9 mouse cellular contexts compared by ENCODE assay signal in the genomic region with DNA sequence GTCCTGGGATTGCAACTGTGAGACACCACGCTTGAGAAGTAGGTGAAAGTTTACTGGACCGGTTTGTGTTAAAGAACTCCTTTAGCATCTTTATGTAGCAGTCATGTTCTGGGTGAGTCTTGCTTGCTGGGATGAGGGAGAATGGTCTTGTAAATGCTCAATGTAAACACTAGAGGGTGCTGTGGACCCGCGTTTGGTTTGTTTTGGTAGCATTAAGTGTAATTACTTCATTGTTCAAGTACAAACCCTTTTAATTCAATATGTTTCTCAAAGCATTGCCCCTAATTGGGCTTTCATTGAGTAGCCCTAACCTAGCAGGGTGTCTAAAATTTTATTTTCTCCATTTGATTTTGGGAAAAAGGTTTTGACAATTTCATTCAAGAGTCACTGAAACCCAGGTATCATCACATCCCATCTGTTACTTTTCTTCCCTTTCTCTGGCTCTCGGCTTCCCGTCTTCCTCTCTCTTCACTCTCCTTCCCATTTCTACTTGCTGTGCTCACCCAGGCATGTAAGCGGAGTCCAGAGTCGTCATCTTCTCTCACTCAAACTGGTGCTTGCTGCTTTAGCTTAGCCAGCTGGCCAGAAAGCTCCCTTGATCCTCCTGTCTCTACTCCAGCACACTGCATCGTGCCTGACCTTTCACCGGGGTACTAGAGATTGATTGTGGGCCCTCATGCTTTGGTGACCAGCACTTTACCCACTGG. TPM values are rescaled to one million over a fixed set of nuclear protein-coding genes. Genes with fewer than 3 reads are reported as not detected.
A peak's percentile ranks its signal among the peaks of the same experiment; 100 is the strongest.
DNase-seq lines count a peak whose midpoint lies in the region; ATAC-seq and TF ChIP-seq lines count a peak whose summit lies in the region.
"Had no signal": no experiment of that assay in that cellular context is flagged by ENCODE, and none has a peak within 500 bp of the region (broad histone marks: within the 10 kb centered on the region; RNA-seq: fewer than 3 reads in every experiment).

No protein-coding gene starts in this region.

- no peaks in the 10 kb centered on the region; the same call in 1 of the 2 replicates for H3K4me1 ChIP-seq in kidney, adult 2 months (ENCODE audit: control insufficient read depth, insufficient read depth, low read length)
- H3K4me1 ChIP-seq in kidney, embryonic 14.5 days (ENCODE audit: control insufficient read depth, insufficient read depth, low read length): peaks cover 9% of the 10 kb centered on the region; the same call in 1 of the 2 replicates
- H3K4me1 ChIP-seq in CH12.LX (ENCODE audit: control insufficient read depth in 1 of 2, insufficient read depth in 2 of 2): peaks cover 0 to 5% of the 10 kb centered on the region in 2 experiments; a peak in 1 of 4 replicates
- no peaks in the 10 kb centered on the region for H3K4me1 ChIP-seq in forebrain, embryonic 15.5 days

- H3K79me2 ChIP-seq in CH12.LX (replicated peaks; ENCODE audit: control insufficient read depth, extremely low read depth, insufficient read depth, poor library complexity, severe bottlenecking): no peaks in the 10 kb centered on the region

- in situ Hi-C loops in CH12.LX (cut with MboI; ENCODE audit: low pct_ligation_motif_present, low pct_unique_long_range_greater_than_20kb, low sequenced_read_pairs): loop anchor here (10.0 to 25.0 kb wide), 4 partner anchors 731 to 1264 kb away; partner anchors contain the start of gene Nfil3

- no peak for TF ChIP-seq POLR2A in kidney, adult 2 months (IDR thresholded peaks at IDR 0.05; ENCODE audit: low read depth, low read length)
- TF ChIP-seq POLR2A in CH12.LX (IDR thresholded peaks at IDR 0.05; ENCODE audit: low read depth, low read length): no peak

- H3K4me2 ChIP-seq in kidney, embryonic 14.5 days (replicated peaks; ENCODE audit: low read depth, low read length): no peak overlapping the region
- H3K4me2 ChIP-seq in CH12.LX (ENCODE audit: insufficient read depth, low read depth, poor library complexity, severe bottlenecking): no peak overlapping the region
- no peak overlapping the region for H3K4me2 ChIP-seq in forebrain, embryonic 15.5 days (replicated peaks)
- H3K4me2 ChIP-seq: liver, embryonic 13.5 days had no signal

- H3K9me3 ChIP-seq in kidney, embryonic 14.5 days (ENCODE audit: control insufficient read depth, low read length): no peaks in the 10 kb centered on the region
- peaks cover 3% of the 10 kb centered on the region for H3K9me3 ChIP-seq in CH12.LX (replicated peaks; ENCODE audit: low read length)
- no peaks in the 10 kb centered on the region for H3K9me3 ChIP-seq in forebrain, embryonic 15.5 days
- H3K9me3 ChIP-seq: liver, embryonic 13.5 days had no signal

- peak; percentile 48 for TF ChIP-seq CTCF in kidney, adult 2 months (conservative IDR thresholded peaks at IDR 0.05; ENCODE audit: insufficient read depth, insufficient read length, low read depth, low read length)
- TF ChIP-seq CTCF in CH12.LX (conservative IDR thresholded peaks at IDR 0.05 in 1 of 2, IDR thresholded peaks at IDR 0.05 in 1 of 2; ENCODE audit: low read depth in 2 of 2, low read length in 2 of 2): peak; percentile 72 to 81

- no peaks in the 10 kb centered on the region for H3K27me3 ChIP-seq in kidney, adult 2 months (replicated peaks; ENCODE audit: control insufficient read depth, insufficient read depth, low read length)
- no peaks in the 10 kb centered on the region for H3K27me3 ChIP-seq in kidney, embryonic 14.5 days (ENCODE audit: control insufficient read depth, insufficient read depth, low read length)
- no peaks in the 10 kb centered on the region for H3K27me3 ChIP-seq in CH12.LX (replicated peaks)
- H3K27me3 ChIP-seq in forebrain, embryonic 15.5 days: no peaks in the 10 kb centered on the region
- H3K27me3 ChIP-seq: liver, embryonic 13.5 days had no signal

- TF ChIP-seq RAD21 in CH12.LX (IDR thresholded peaks at IDR 0.05; ENCODE audit: low read depth, low read length): peak; percentile 85

- no peak overlapping the region for H3K9ac ChIP-seq in kidney, embryonic 14.5 days (ENCODE audit: low read depth, low read length)
- H3K9ac ChIP-seq in CH12.LX (ENCODE audit: insufficient read depth, low read depth): no peak overlapping the region
- H3K9ac ChIP-seq in forebrain, embryonic 15.5 days (replicated peaks): no peak overlapping the region
- H3K9ac ChIP-seq: liver, embryonic 13.5 days had no signal

- no peaks in the 10 kb centered on the region for H3K36me3 ChIP-seq in kidney, adult 2 months (ENCODE audit: control insufficient read depth, insufficient read depth, low read length)
- no peaks in the 10 kb centered on the region for H3K36me3 ChIP-seq in kidney, embryonic 14.5 days (ENCODE audit: control insufficient read depth, insufficient read depth, low read length)
- H3K36me3 ChIP-seq in CH12.LX (replicated peaks in 1 of 2; ENCODE audit: control insufficient read depth in 1 of 2, insufficient read depth in 1 of 2, low read length in 1 of 2): no peaks in the 10 kb centered on the region
- H3K36me3 ChIP-seq in forebrain, embryonic 15.5 days: no peaks in the 10 kb centered on the region
- H3K36me3 ChIP-seq: liver, embryonic 13.5 days had no signal

- no peak overlapping the region for H3K4me3 ChIP-seq in kidney, adult 2 months (ENCODE audit: insufficient read depth, low read depth, low read length)
- no peak overlapping the region for H3K4me3 ChIP-seq in kidney, embryonic 14.5 days (ENCODE audit: low read length)
- H3K4me3 ChIP-seq in CH12.LX (replicated peaks in 1 of 3; ENCODE audit: low read depth in 2 of 3, low read length in 2 of 3, poor library complexity in 1 of 3): no peak overlapping the region
- no peak overlapping the region for H3K4me3 ChIP-seq in forebrain, embryonic 15.5 days
- H3K4me3 ChIP-seq: liver, embryonic 13.5 days had no signal

- dilution Hi-C loops in CH12.LX (cut with MboI; ENCODE audit: extremely low pct_ligation_motif_present, extremely low pct_unique_long_range_greater_than_20kb, low sequenced_read_pairs): loop anchor here (25.0 kb wide), 1 partner anchor 356 kb away; no protein-coding TSS in a partner anchor

- ATAC-seq in kidney, embryonic 14.5 days (ENCODE audit: low FRiP score, low TSS enrichment): no peak
- peak; percentile 68 for ATAC-seq in granulocyte monocyte progenitor cell, adult 5-6 weeks (replicated peaks; ENCODE audit: poor library complexity, severe bottlenecking)
- ATAC-seq in forebrain, embryonic 15.5 days (replicated peaks): no peak

- TF ChIP-seq EP300 in CH12.LX (IDR thresholded peaks at IDR 0.05; ENCODE audit: low read length): no peak

- WGBS in kidney, adult 2 months: 17% methylated on average over 10 of the region's 10 CpGs
- WGBS in kidney, embryonic 14.5 days: 24% methylated on average over 10 of the region's 10 CpGs
- WGBS in forebrain, embryonic 15.5 days: 23% methylated on average over 10 of the region's 10 CpGs

- H3K27ac ChIP-seq in kidney, adult 2 months (ENCODE audit: insufficient read depth, low read depth, low read length): no peak overlapping the region
- H3K27ac ChIP-seq in kidney, embryonic 14.5 days (ENCODE audit: low read depth, low read length): no peak overlapping the region
- no peak overlapping the region for H3K27ac ChIP-seq in CH12.LX (ENCODE audit: insufficient read depth, low read depth)
- no peak overlapping the region for H3K27ac ChIP-seq in forebrain, embryonic 15.5 days (replicated peaks)
- H3K27ac ChIP-seq: liver, embryonic 13.5 days had no signal

- DNase-seq in kidney, adult 2 months: peak; percentile 61
- DNase-seq in CH12.LX (ENCODE audit: extremely low read depth) (peak; percentile 54), ZHBTc4 (ENCODE audit: low read depth, low spot score) (peak; percentile 67)
- peak; percentile 60 for DNase-seq in mesoderm, embryonic 11.5 days (ENCODE audit: low read depth, low spot score)
- DNase-seq in heart, adult 9 months (ENCODE audit: low spot score in 2 of 2): no peak
- DNase-seq: liver, embryonic 13.5 days had no signal

TF ChIP-seq in CH12.LX, 34 proteins besides CTCF, POLR2A, EP300 and RAD21:
- TF ChIP-seq ZC3H11A (IDR thresholded peaks at IDR 0.05; ENCODE audit: low read depth, low read length) (peak; percentile 7; the same call in 1 of the 2 replicates), MEF2A (IDR thresholded peaks at IDR 0.05; ENCODE audit: borderline replicate concordance, low read depth, low read length) (no peak), MAFK (IDR thresholded peaks at IDR 0.05; ENCODE audit: insufficient replicate concordance, low read length) (no peak), CHD1 (IDR thresholded peaks at IDR 0.05; ENCODE audit: low read depth, low read length) (no peak), ZMIZ1 (IDR thresholded peaks at IDR 0.05; ENCODE audit: low read depth, low read length) (no peak), USF2 (conservative IDR thresholded peaks at IDR 0.05; ENCODE audit: low read depth, low read length) (no peak), MAX (IDR thresholded peaks at IDR 0.05; ENCODE audit: low read length) (no peak), SMC3 (IDR thresholded peaks at IDR 0.05; ENCODE audit: low read depth, low read length) (peak; percentile 69), E2F4 (IDR thresholded peaks at IDR 0.05; ENCODE audit: insufficient replicate concordance, low read depth, low read length) (no peak)

RNA-seq across cellular contexts. Expression of gene Gadd45g, which starts 15.6 kb away (rescaled TPM):
- 57.2 and 59.8 TPM in 2 replicates for polyA plus RNA-seq in kidney, adult 2 months (2012; rRNA removed)
- polyA plus RNA-seq in kidney, embryonic 14.5 days (2014; fragmentation: Nextera tagmentation; extraction: Ambion mirVana): 26.6 and 29.0 TPM in 2 replicates
- total RNA-seq in CH12.LX (2012; rRNA removed) (1.2 and 2.7 TPM in 2 replicates), CH12.LX (2014; rRNA removed) (2.5 and 3.1 TPM in 2 replicates)
- 2.9 and 3.6 TPM in 2 replicates for polyA plus RNA-seq in CH12.LX (2012; ENCODE audit: insufficient read length, low read depth)
- 0.60 and 1.8 TPM in 2 replicates for total RNA-seq in granulocyte monocyte progenitor cell, adult 5-6 weeks (2014; fragmentation: Nextera tagmentation)
- 3.3 and 7.0 TPM in 2 replicates for total RNA-seq in granulocyte monocyte progenitor cell, adult 5-6 weeks (2017)
- polyA plus RNA-seq in forebrain, embryonic 15.5 days (2015; fragmentation: Nextera tagmentation; extraction: Ambion mirVana): 145 and 167 TPM in 2 replicates

RNA-seq across cellular contexts. Expression of gene Sema4d, which starts 37.4 kb away (rescaled TPM):
- 87.8 and 93.2 TPM in 2 replicates for polyA plus RNA-seq in kidney, adult 2 months (2012; rRNA removed)
- polyA plus RNA-seq in kidney, embryonic 14.5 days (2014; fragmentation: Nextera tagmentation; extraction: Ambion mirVana): 11.3 and 20.2 TPM in 2 replicates
- 16.7 and 17.8 TPM in 2 replicates for total RNA-seq in CH12.LX (2012; rRNA removed)
- total RNA-seq in CH12.LX (2014; rRNA removed): 9.8 and 12.8 TPM in 2 replicates
- 57.6 and 67.1 TPM in 2 replicates for polyA plus RNA-seq in CH12.LX (2012; ENCODE audit: insufficient read length, low read depth)
- 31.5 and 32.8 TPM in 2 replicates for total RNA-seq in granulocyte monocyte progenitor cell, adult 5-6 weeks (2014; fragmentation: Nextera tagmentation)
- 8.3 and 9.9 TPM in 2 replicates for total RNA-seq in granulocyte monocyte progenitor cell, adult 5-6 weeks (2017)
- polyA plus RNA-seq in forebrain, embryonic 15.5 days (2015; fragmentation: Nextera tagmentation; extraction: Ambion mirVana): 18.7 and 20.7 TPM in 2 replicates

Comparison
In these comparisons a context has a peak if more than half of its experiments do, and no peak if none do; other contexts are left out.
1. DNase-seq: peak in kidney, adult 2 months (single experiment), CH12.LX (single experiment), ZHBTc4 (single experiment) and mesoderm, embryonic 11.5 days (single experiment); none in heart, adult 9 months (0 of 2).